Mouse (Mus musculus): ENCODE measurements around the gene Phf14.

DNA sequence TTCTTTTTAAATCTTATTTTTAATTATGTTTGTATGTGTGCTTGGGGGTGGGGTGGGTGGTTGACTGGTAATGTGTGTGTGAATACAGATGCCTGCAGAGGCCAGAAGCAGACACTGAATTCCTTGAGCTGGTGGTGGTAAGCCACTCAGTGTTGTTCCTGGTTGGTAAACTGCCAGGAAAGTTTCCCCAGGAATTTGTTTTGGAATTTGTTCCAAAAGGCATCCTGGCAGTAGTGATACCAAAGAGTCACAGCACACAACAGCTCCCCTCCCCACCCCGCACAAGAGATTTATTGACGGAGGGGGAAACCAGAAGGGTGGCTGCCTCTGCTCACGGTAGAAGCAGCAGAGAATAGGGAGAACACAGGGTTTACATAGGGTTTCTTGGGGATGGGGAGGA, 146.5 kb downstream of the Phf14 start:
- no peak for TF ChIP-seq CTCF (IDR thresholded peaks at IDR 0.05; ENCODE audit: low read depth)
- TF ChIP-seq EP300 (IDR thresholded peaks at IDR 0.05; ENCODE audit: low read depth): peak; percentile 31; the same call in 1 of the 2 replicates

Measured in heart, postnatal 0 days (tissue).